Mouse (Mus musculus) ES-E14 (cell line): Measurements from ENCODE around the gene Svop. TPM values are rescaled to one million over a fixed set of nuclear protein-coding genes. Genes with fewer than 3 reads are reported as not detected.

ENCODE experiments used
- DNase-seq: peaks from one replicate; pipeline ENCODE4 v3.0.0-alpha.2; 2013; ENCODE audit warnings: low read depth, low spot score
- H3K27ac ChIP-seq: 2 replicates; pipeline ENCODE4 v1.5.1; 2012; ENCODE audit warnings: low read depth, mild to moderate bottlenecking, low read length, moderate library complexity, mixed read lengths; ENCODE audit not compliant: poor library complexity, insufficient read depth, severe bottlenecking
- H3K36me3 ChIP-seq: 2 replicates; pipeline ENCODE4 v1.6.1; 2012; ENCODE audit warnings: mild to moderate bottlenecking, low read length, moderate library complexity, mixed read lengths; ENCODE audit not compliant: control insufficient read depth, poor library complexity, insufficient read depth, severe bottlenecking
- H3K4me1 ChIP-seq, 2 experiments: fragments of 150-350 bp in 1 of 2; sonication (generic) in 1 of 2; 2 replicates each; pipeline ENCODE4 v1.6.1; 2012; ENCODE audit warnings: low read length in 2 of 2, mild to moderate bottlenecking in 1 of 2, mixed read lengths in 1 of 2; ENCODE audit not compliant: control insufficient read depth in 2 of 2, insufficient read depth in 2 of 2, poor library complexity in 1 of 2
- H3K4me3 ChIP-seq, 2 experiments: fragments of 150-350 bp in 1 of 2; sonication (generic) in 1 of 2; 2 replicates each; pipeline ENCODE4 v1.5.1; 2012; ENCODE audit warnings: low read length in 2 of 2, low read depth in 1 of 2, mild to moderate bottlenecking in 1 of 2, mixed read lengths in 1 of 2; ENCODE audit not compliant: insufficient read depth in 1 of 2, poor library complexity in 1 of 2, severe bottlenecking in 1 of 2
- H3K9ac ChIP-seq: 2 replicates; pipeline ENCODE4 v1.6.1; 2012; ENCODE audit warnings: low read depth, mild to moderate bottlenecking, low read length, mixed read lengths; ENCODE audit not compliant: poor library complexity, insufficient read depth, severe bottlenecking
- H3K9me3 ChIP-seq: fragments of 150-350 bp; sonication (generic); 2 replicates; pipeline ENCODE4 v1.6.1; 2012; ENCODE audit warnings: low read depth, mild to moderate bottlenecking, low read length; ENCODE audit not compliant: control insufficient read depth, insufficient read depth
- CHD2 ChIP-seq: IDR thresholded peaks from 2 replicates; pipeline ENCODE4 v1.6.1; 2014; ENCODE audit warnings: mild to moderate bottlenecking, low read depth, low read length, inconsistent platforms
- HCFC1 ChIP-seq: IDR thresholded peaks from 2 replicates; pipeline ENCODE4 v1.6.1; 2012; ENCODE audit warnings: low read length, inconsistent platforms, borderline replicate concordance; ENCODE audit not compliant: insufficient read depth
- MAFK ChIP-seq: IDR thresholded peaks from 2 replicates; pipeline ENCODE4 v1.6.1; 2014; ENCODE audit warnings: mild to moderate bottlenecking, low read depth, low read length, inconsistent platforms; ENCODE audit not compliant: insufficient read depth
- ZC3H11A ChIP-seq: IDR thresholded peaks from 2 replicates; pipeline ENCODE4 v1.6.1; 2012; ENCODE audit warnings: low read depth, mild to moderate bottlenecking, inconsistent platforms, low read length, borderline replicate concordance
- ZNF384 ChIP-seq: IDR thresholded peaks from 2 replicates; pipeline ENCODE4 v1.6.1; 2012; ENCODE audit warnings: low read depth, low read length, inconsistent platforms
- in situ Hi-C, 2 experiments: fragments of 600-800 bp; cut with MboI; formaldehyde crosslinking; loops; one replicate each; pipeline ENCODE4 v1.15.1; 2025; ENCODE audit warnings: low sequenced_read_pairs in 2 of 2, inconsistent platforms in 1 of 2; ENCODE audit not compliant: unreplicated experiment in 2 of 2
- total RNA-seq: library from RNA; depleted of rRNA; stranded (reverse); fragments of 300-350 nt; gene quantifications from 2 replicates; pipeline ENCODE4 v1.2.3, GENCODE M21; 2012

The Svop gene
- total RNA-seq, 1 experiment: 4.9 TPM

DNA sequence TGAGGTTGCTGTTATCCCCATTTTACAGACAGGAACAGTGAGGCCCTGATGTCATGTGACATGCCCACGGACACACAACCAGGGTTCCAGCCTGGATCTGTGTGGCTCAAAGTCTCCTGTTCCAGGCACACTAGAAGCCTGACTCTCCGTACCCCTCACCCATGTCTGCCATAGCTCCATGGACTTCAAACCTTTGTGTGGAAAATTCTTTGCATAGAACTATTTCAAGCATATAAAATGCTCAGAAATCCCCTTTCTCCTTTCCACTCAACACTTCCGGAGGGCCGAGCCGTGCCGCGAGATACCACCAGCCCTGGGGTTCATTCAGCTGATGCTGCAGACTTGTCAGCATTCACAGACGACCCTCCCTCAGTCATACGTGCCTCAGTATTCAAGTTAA is 23.8 kb downstream of the Svop start:
- Histone ChIP-seq H3K9ac (no peak overlapping the region), H3K27ac (no peak overlapping the region), H3K9me3 (no peaks in the 10 kb centered on the region), H3K36me3 (no peaks in the 10 kb centered on the region), H3K4me1 (no peaks in the 10 kb centered on the region), H3K4me3 (no peak overlapping the region)
- DNase-seq: no peak
- in situ Hi-C loops: no loop called here
- TF ChIP-seq CHD2 (no peak), HCFC1 (no peak), ZNF384 (no peak), ZC3H11A (no peak), MAFK (no peak)

DNA sequence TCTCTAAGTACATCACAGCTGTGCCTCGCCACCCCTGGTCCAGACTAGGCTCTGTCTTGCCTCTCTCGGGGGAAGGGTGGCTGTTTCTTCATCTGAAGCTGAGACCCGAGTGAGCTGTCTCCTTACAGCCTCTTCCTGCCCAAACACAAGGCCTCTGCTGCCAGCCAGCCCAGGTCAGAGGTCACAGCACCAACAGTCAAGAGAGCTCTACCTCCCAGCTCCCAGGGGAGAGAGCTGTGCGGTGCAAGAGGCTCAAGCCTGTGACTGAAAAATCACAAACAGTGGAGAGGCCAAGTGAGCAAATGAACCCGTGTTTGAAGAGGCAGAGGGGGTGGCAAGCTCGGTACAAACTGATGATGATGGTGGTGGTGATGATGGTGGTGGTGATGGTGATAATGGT is 24.8 kb downstream of the Svop start:
- Histone ChIP-seq H3K4me1 (peaks cover 0 to 1% of the 10 kb centered on the region in 2 experiments; a peak in 1 of 4 replicates), H3K9ac (no peak overlapping the region), H3K36me3 (no peaks in the 10 kb centered on the region), H3K9me3 (no peaks in the 10 kb centered on the region), H3K4me3 (no peak overlapping the region), H3K27ac (no peak overlapping the region)
- in situ Hi-C loops: no loop called here
- TF ChIP-seq HCFC1: no peak
- no peak for TF ChIP-seq ZNF384
- TF ChIP-seq MAFK: no peak
- no peak for TF ChIP-seq ZC3H11A
- no peak for TF ChIP-seq CHD2
- DNase-seq: no peak

DNA sequence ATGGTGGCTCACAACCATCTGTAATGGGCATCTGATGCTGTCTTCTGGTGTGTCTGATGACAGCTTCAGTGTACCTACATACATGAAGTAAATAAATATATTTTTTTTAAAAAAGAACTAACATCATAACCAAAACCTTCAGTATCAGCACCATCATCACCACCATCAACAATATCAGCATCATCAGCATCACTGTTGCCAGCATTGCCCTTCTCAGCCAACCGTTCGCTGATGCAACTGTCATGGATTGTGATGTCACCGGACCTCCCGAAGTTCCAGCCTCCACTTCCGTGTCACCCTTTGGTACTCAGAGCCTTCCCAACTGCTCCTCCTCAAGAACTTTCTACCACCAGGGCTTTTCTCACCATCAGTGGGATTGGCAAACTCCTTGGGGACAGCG is 26.2 kb downstream of the Svop start, which contains the start of gene Usp30:
Gene Usp30 (plus strand): TSS at position 301 of the 400 bp plus-strand sequence.
- TF ChIP-seq CHD2 (no peak), HCFC1 (no peak), MAFK (no peak), ZNF384 (no peak), ZC3H11A (no peak)
- Histone ChIP-seq H3K36me3 (no peaks in the 10 kb centered on the region), H3K9me3 (no peaks in the 10 kb centered on the region), H3K27ac (no peak within 1 kb of the TSS), H3K4me1 (peaks cover 0 to 2% of the 10 kb centered on the region in 2 experiments; a peak in 1 of 4 replicates), H3K4me3 (no peak within 1 kb of the TSS), H3K9ac (no peak within 1 kb of the TSS)
- DNase-seq: no peak
- in situ Hi-C loops: no loop called here

DNA sequence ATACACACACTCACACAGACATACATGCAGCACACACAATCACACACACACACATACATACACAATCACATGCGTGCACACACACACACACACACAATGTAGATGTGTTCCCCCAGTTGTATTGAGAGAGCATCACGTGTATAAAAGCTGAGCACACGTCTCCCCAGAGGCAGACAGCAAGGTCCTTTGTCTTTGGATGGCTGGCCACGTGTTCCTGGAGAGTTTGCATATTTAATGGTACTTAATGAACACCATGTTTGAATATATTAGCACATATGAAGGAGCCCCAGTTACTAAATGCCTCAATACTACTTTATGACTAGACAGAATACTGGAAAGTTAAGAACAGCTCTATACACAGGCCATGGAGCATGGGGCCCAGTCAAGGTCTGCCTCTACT is 27.4 kb downstream of the Svop start:
- no peaks in the 10 kb centered on the region for H3K9me3 ChIP-seq
- no peak overlapping the region for H3K9ac ChIP-seq
- no peak for DNase-seq
- no peak overlapping the region for H3K4me3 ChIP-seq
- in situ Hi-C loops: no loop called here
- no peaks in the 10 kb centered on the region for H3K36me3 ChIP-seq
- H3K27ac ChIP-seq: no peak overlapping the region
- TF ChIP-seq HCFC1: no peak
- no peak for TF ChIP-seq CHD2
- TF ChIP-seq ZNF384: no peak
- H3K4me1 ChIP-seq: peaks cover 0 to 2% of the 10 kb centered on the region in 2 experiments; a peak in 1 of 4 replicates

DNA sequence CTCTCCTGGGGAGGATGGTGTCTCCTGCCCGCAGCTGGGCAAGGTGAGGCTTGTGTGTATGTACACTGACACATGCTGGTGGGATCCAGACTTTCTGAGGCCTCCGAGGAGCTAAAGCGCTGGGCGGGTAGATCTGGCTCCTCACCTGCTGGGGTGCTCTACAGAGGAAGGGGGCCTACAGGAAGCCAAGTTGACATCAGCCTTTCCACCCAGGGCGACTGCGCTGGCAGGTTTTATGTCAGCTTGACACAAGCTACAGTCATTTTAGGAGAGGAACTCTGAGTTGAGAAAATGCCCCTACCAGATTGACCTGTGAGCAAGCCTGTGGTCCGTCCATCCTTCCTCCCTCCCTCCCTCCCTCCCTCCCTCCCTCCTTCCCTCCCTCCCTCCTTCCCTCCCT is 29.7 kb downstream of the Svop start:
- in situ Hi-C loops: no loop called here

More for the DNA sequence above, 29.7 kb downstream of the Svop start:
- no peak for DNase-seq
- Histone ChIP-seq H3K9me3 (no peaks in the 10 kb centered on the region), H3K27ac (no peak overlapping the region), H3K36me3 (no peaks in the 10 kb centered on the region), H3K4me3 (no peak overlapping the region), H3K9ac (no peak overlapping the region), H3K4me1 (peaks cover 0 to 2% of the 10 kb centered on the region in 2 experiments; a peak in 1 of 4 replicates)
- TF ChIP-seq ZNF384 (no peak), HCFC1 (no peak), CHD2 (no peak), ZC3H11A (no peak), MAFK (no peak)
